Mouse (Mus musculus): ENCODE measurements around the gene Nt5dc1. TPM values are rescaled to one million over a fixed set of nuclear protein-coding genes. Genes with fewer than 3 reads are reported as not detected.

Nt5dc1 gene
- polyA plus RNA-seq, 1 experiment, result 4.8 TPM

- no peak for TF ChIP-seq POLR2A (IDR thresholded peaks at IDR 0.05; ENCODE audit: borderline replicate concordance, control insufficient read depth, low read depth, low read length)
- TF ChIP-seq CTCF (IDR thresholded peaks at IDR 0.05; ENCODE audit: control insufficient read depth, insufficient read depth, low read length), result peak; percentile 33; the same call in 1 of the 2 replicates
- H3K4me3 ChIP-seq (replicated peaks; ENCODE audit: control insufficient read depth, low read depth, low read length), result no peak overlapping the region
- no peaks in the 10 kb centered on the region for H3K4me1 ChIP-seq (ENCODE audit: control insufficient read depth, insufficient read depth, low read length)
- H3K27ac ChIP-seq (ENCODE audit: control insufficient read depth, insufficient read depth, low read depth, low read length, poor library complexity), result no peak overlapping the region
- WGBS, result 15% methylated on average over 2 of the region's 2 CpGs
These were observed 90.0 kb downstream of the Nt5dc1 start for GRCm38 (mm10) chr10:34328310-34328709.

- no peak overlapping the region for H3K27ac ChIP-seq (ENCODE audit: control insufficient read depth, insufficient read depth, low read depth, low read length, poor library complexity)
- TF ChIP-seq CTCF (IDR thresholded peaks at IDR 0.05; ENCODE audit: control insufficient read depth, insufficient read depth, low read length) (no peak), POLR2A (IDR thresholded peaks at IDR 0.05; ENCODE audit: borderline replicate concordance, control insufficient read depth, low read depth, low read length) (no peak)
- H3K4me1 ChIP-seq (ENCODE audit: control insufficient read depth, insufficient read depth, low read length), result no peaks in the 10 kb centered on the region
- H3K4me3 ChIP-seq (replicated peaks; ENCODE audit: control insufficient read depth, low read depth, low read length), result no peak overlapping the region
- 71% methylated on average over 5 of the region's 5 CpGs for WGBS
These were observed 91.2 kb downstream of the Nt5dc1 start for GRCm38 (mm10) chr10:34327144-34327543.

GRCm38 (mm10) chr10:34326701-34327100 is 91.7 kb downstream of the Nt5dc1 start:
- no peaks in the 10 kb centered on the region for H3K4me1 ChIP-seq (ENCODE audit: control insufficient read depth, insufficient read depth, low read length)
- WGBS, result 27% methylated on average over 4 of the region's 4 CpGs

GRCm38 (mm10) chr10:34320809-34321208 is 97.5 kb downstream of the Nt5dc1 start:
- WGBS, result 70% methylated on average over 2 of the region's 2 CpGs
- no peak for TF ChIP-seq CTCF (IDR thresholded peaks at IDR 0.05; ENCODE audit: control insufficient read depth, insufficient read depth, low read length)
- no peak for TF ChIP-seq POLR2A (IDR thresholded peaks at IDR 0.05; ENCODE audit: borderline replicate concordance, control insufficient read depth, low read depth, low read length)
- Histone ChIP-seq H3K27ac (ENCODE audit: control insufficient read depth, insufficient read depth, low read depth, low read length, poor library complexity) (no peak overlapping the region), H3K4me3 (replicated peaks; ENCODE audit: control insufficient read depth, low read depth, low read length) (no peak overlapping the region), H3K4me1 (ENCODE audit: control insufficient read depth, insufficient read depth, low read length) (no peaks in the 10 kb centered on the region)

More at GRCm38 (mm10) chr10:34326701-34327100, 91.7 kb downstream of the Nt5dc1 start:
- Histone ChIP-seq H3K4me3 (replicated peaks; ENCODE audit: control insufficient read depth, low read depth, low read length) (no peak overlapping the region), H3K27ac (ENCODE audit: control insufficient read depth, insufficient read depth, low read depth, low read length, poor library complexity) (no peak overlapping the region)
- TF ChIP-seq POLR2A (IDR thresholded peaks at IDR 0.05; ENCODE audit: borderline replicate concordance, control insufficient read depth, low read depth, low read length) (no peak), CTCF (IDR thresholded peaks at IDR 0.05; ENCODE audit: control insufficient read depth, insufficient read depth, low read length) (peak; percentile 35; the same call in 1 of the 2 replicates)

GRCm38 (mm10) chr10:34317217-34317606 is 101.1 kb downstream of the Nt5dc1 start:
- 71% methylated on average over 2 of the region's 2 CpGs for WGBS
- Histone ChIP-seq H3K4me1 (ENCODE audit: control insufficient read depth, insufficient read depth, low read length) (no peaks in the 10 kb centered on the region), H3K4me3 (replicated peaks; ENCODE audit: control insufficient read depth, low read depth, low read length) (no peak overlapping the region), H3K27ac (ENCODE audit: control insufficient read depth, insufficient read depth, low read depth, low read length, poor library complexity) (no peak overlapping the region)
- no peak for TF ChIP-seq CTCF (IDR thresholded peaks at IDR 0.05; ENCODE audit: control insufficient read depth, insufficient read depth, low read length)
- no peak for TF ChIP-seq POLR2A (IDR thresholded peaks at IDR 0.05; ENCODE audit: borderline replicate concordance, control insufficient read depth, low read depth, low read length)

GRCm38 (mm10) chr10:34316571-34317216 is 101.7 kb downstream of the Nt5dc1 start:
- Histone ChIP-seq H3K4me1 (ENCODE audit: control insufficient read depth, insufficient read depth, low read length) (no peaks in the 10 kb centered on the region), H3K4me3 (replicated peaks; ENCODE audit: control insufficient read depth, low read depth, low read length) (no peak overlapping the region), H3K27ac (ENCODE audit: control insufficient read depth, insufficient read depth, low read depth, low read length, poor library complexity) (no peak overlapping the region)
- no peak for TF ChIP-seq CTCF (IDR thresholded peaks at IDR 0.05; ENCODE audit: control insufficient read depth, insufficient read depth, low read length)
- TF ChIP-seq POLR2A (IDR thresholded peaks at IDR 0.05; ENCODE audit: borderline replicate concordance, control insufficient read depth, low read depth, low read length), result no peak
- WGBS, result 43% methylated on average over 3 of the region's 3 CpGs

GRCm38 (mm10) chr10:34312536-34312935 is 105.8 kb downstream of the Nt5dc1 start:
- WGBS, result 70% methylated on average over 3 of the region's 3 CpGs
- no peaks in the 10 kb centered on the region for H3K4me1 ChIP-seq (ENCODE audit: control insufficient read depth, insufficient read depth, low read length)

GRCm38 (mm10) chr10:34309915-34310685 is 108.3 kb downstream of the Nt5dc1 start:
- Histone ChIP-seq H3K27ac (ENCODE audit: control insufficient read depth, insufficient read depth, low read depth, low read length, poor library complexity) (no peak overlapping the region), H3K4me1 (ENCODE audit: control insufficient read depth, insufficient read depth, low read length) (no peaks in the 10 kb centered on the region), H3K4me3 (replicated peaks; ENCODE audit: control insufficient read depth, low read depth, low read length) (no peak overlapping the region)
- no peak for TF ChIP-seq POLR2A (IDR thresholded peaks at IDR 0.05; ENCODE audit: borderline replicate concordance, control insufficient read depth, low read depth, low read length)
- TF ChIP-seq CTCF (IDR thresholded peaks at IDR 0.05; ENCODE audit: control insufficient read depth, insufficient read depth, low read length), result no peak
- 50% methylated on average over 9 of the region's 9 CpGs for WGBS

More at GRCm38 (mm10) chr10:34312536-34312935, 105.8 kb downstream of the Nt5dc1 start:
- Histone ChIP-seq H3K27ac (ENCODE audit: control insufficient read depth, insufficient read depth, low read depth, low read length, poor library complexity) (no peak overlapping the region), H3K4me3 (replicated peaks; ENCODE audit: control insufficient read depth, low read depth, low read length) (no peak overlapping the region)
- TF ChIP-seq POLR2A (IDR thresholded peaks at IDR 0.05; ENCODE audit: borderline replicate concordance, control insufficient read depth, low read depth, low read length), result no peak
- TF ChIP-seq CTCF (IDR thresholded peaks at IDR 0.05; ENCODE audit: control insufficient read depth, insufficient read depth, low read length), result no peak

Data from bone marrow, adult 2 months (tissue).